Mouse (Mus musculus): Measurements from ENCODE around the gene Rdh5. TPM values are rescaled to one million over a fixed set of nuclear protein-coding genes. Genes with fewer than 3 reads are reported as not detected.

Gene Rdh5
- total RNA-seq, 1 experiment from 2014 or later: 1.3 TPM

GRCm38 (mm10) chr10:128933976-128934721 lies 11.5 kb upstream of the Rdh5 start:
- ATAC-seq (replicated peaks in 1 of 2; ENCODE audit: insufficient read depth in 1 of 2, low FRiP score in 2 of 2, low TSS enrichment in 1 of 2, low read depth in 1 of 2, poor library complexity in 2 of 2, severe bottlenecking in 2 of 2): peak; percentile 24 to 25; a peak in 3 of 4 replicates

- ATAC-seq (replicated peaks in 1 of 2; ENCODE audit: insufficient read depth in 1 of 2, low FRiP score in 2 of 2, low TSS enrichment in 1 of 2, low read depth in 1 of 2, poor library complexity in 2 of 2, severe bottlenecking in 2 of 2): peak; percentile 28 to 54; a peak in 3 of 4 replicates
Observed at GRCm38 (mm10) chr10:128933574-128933973, 10.9 kb upstream of the Rdh5 start, which contains the start of gene Itga7. Itga7 (plus strand) TSS chr10:128933818.

GRCm38 (mm10) chr10:128931441-128931840 lies 8.8 kb upstream of the Rdh5 start:
- ATAC-seq (replicated peaks in 1 of 2; ENCODE audit: insufficient read depth in 1 of 2, low FRiP score in 2 of 2, low TSS enrichment in 1 of 2, low read depth in 1 of 2, poor library complexity in 2 of 2, severe bottlenecking in 2 of 2): no peak

- no peak for ATAC-seq (replicated peaks in 1 of 2; ENCODE audit: insufficient read depth in 1 of 2, low FRiP score in 2 of 2, low TSS enrichment in 1 of 2, low read depth in 1 of 2, poor library complexity in 2 of 2, severe bottlenecking in 2 of 2)
Observed at GRCm38 (mm10) chr10:128929638-128930378, 7.1 kb upstream of the Rdh5 start.

- no peak for ATAC-seq (replicated peaks in 1 of 2; ENCODE audit: insufficient read depth in 1 of 2, low FRiP score in 2 of 2, low TSS enrichment in 1 of 2, low read depth in 1 of 2, poor library complexity in 2 of 2, severe bottlenecking in 2 of 2)
Observed at GRCm38 (mm10) chr10:128928356-128928755, 5.7 kb upstream of the Rdh5 start.

- ATAC-seq (replicated peaks in 1 of 2; ENCODE audit: insufficient read depth in 1 of 2, low FRiP score in 2 of 2, low TSS enrichment in 1 of 2, low read depth in 1 of 2, poor library complexity in 2 of 2, severe bottlenecking in 2 of 2): no peak
Observed at GRCm38 (mm10) chr10:128923935-128924334, 1.2 kb upstream of the Rdh5 start, which contains the start of gene Bloc1s1. Bloc1s1 (minus strand) TSS chr10:128924035.

GRCm38 (mm10) chr10:128923013-128923691 lies 464 bp upstream of the Rdh5 start:
- peak; percentile 89 to 96 for ATAC-seq (replicated peaks in 1 of 2; ENCODE audit: insufficient read depth in 1 of 2, low FRiP score in 2 of 2, low TSS enrichment in 1 of 2, low read depth in 1 of 2, poor library complexity in 2 of 2, severe bottlenecking in 2 of 2)

- no peak for ATAC-seq (replicated peaks in 1 of 2; ENCODE audit: insufficient read depth in 1 of 2, low FRiP score in 2 of 2, low TSS enrichment in 1 of 2, low read depth in 1 of 2, poor library complexity in 2 of 2, severe bottlenecking in 2 of 2)
Observed at GRCm38 (mm10) chr10:128921883-128922821, 536 bp downstream of the Rdh5 start.

GRCm38 (mm10) chr10:128921251-128921650 lies 1.4 kb downstream of the Rdh5 start:
- no peak for ATAC-seq (replicated peaks in 1 of 2; ENCODE audit: insufficient read depth in 1 of 2, low FRiP score in 2 of 2, low TSS enrichment in 1 of 2, low read depth in 1 of 2, poor library complexity in 2 of 2, severe bottlenecking in 2 of 2)

- no peak for ATAC-seq (replicated peaks in 1 of 2; ENCODE audit: insufficient read depth in 1 of 2, low FRiP score in 2 of 2, low TSS enrichment in 1 of 2, low read depth in 1 of 2, poor library complexity in 2 of 2, severe bottlenecking in 2 of 2)
Observed at GRCm38 (mm10) chr10:128920736-128921161, 1.9 kb downstream of the Rdh5 start.

- no peak for ATAC-seq (replicated peaks in 1 of 2; ENCODE audit: insufficient read depth in 1 of 2, low FRiP score in 2 of 2, low TSS enrichment in 1 of 2, low read depth in 1 of 2, poor library complexity in 2 of 2, severe bottlenecking in 2 of 2)
Observed at GRCm38 (mm10) chr10:128919966-128920365, 2.7 kb downstream of the Rdh5 start.

GRCm38 (mm10) chr10:128919203-128919631 lies 3.5 kb downstream of the Rdh5 start:
- no peak for ATAC-seq (replicated peaks in 1 of 2; ENCODE audit: insufficient read depth in 1 of 2, low FRiP score in 2 of 2, low TSS enrichment in 1 of 2, low read depth in 1 of 2, poor library complexity in 2 of 2, severe bottlenecking in 2 of 2)

- no peak for ATAC-seq (replicated peaks in 1 of 2; ENCODE audit: insufficient read depth in 1 of 2, low FRiP score in 2 of 2, low TSS enrichment in 1 of 2, low read depth in 1 of 2, poor library complexity in 2 of 2, severe bottlenecking in 2 of 2)
Observed at GRCm38 (mm10) chr10:128918246-128918645, 4.4 kb downstream of the Rdh5 start.

- ATAC-seq (replicated peaks in 1 of 2; ENCODE audit: insufficient read depth in 1 of 2, low FRiP score in 2 of 2, low TSS enrichment in 1 of 2, low read depth in 1 of 2, poor library complexity in 2 of 2, severe bottlenecking in 2 of 2): no peak
Observed at GRCm38 (mm10) chr10:128917400-128917799, 5.3 kb downstream of the Rdh5 start.

GRCm38 (mm10) chr10:128916665-128917064 lies 6.0 kb downstream of the Rdh5 start:
- no peak for ATAC-seq (replicated peaks in 1 of 2; ENCODE audit: insufficient read depth in 1 of 2, low FRiP score in 2 of 2, low TSS enrichment in 1 of 2, low read depth in 1 of 2, poor library complexity in 2 of 2, severe bottlenecking in 2 of 2)

GRCm38 (mm10) chr10:128915550-128915949 lies 7.1 kb downstream of the Rdh5 start:
- ATAC-seq (replicated peaks in 1 of 2; ENCODE audit: insufficient read depth in 1 of 2, low FRiP score in 2 of 2, low TSS enrichment in 1 of 2, low read depth in 1 of 2, poor library complexity in 2 of 2, severe bottlenecking in 2 of 2): no peak

GRCm38 (mm10) chr10:128913696-128914095 lies 9.0 kb downstream of the Rdh5 start:
- no peak for ATAC-seq (replicated peaks in 1 of 2; ENCODE audit: insufficient read depth in 1 of 2, low FRiP score in 2 of 2, low TSS enrichment in 1 of 2, low read depth in 1 of 2, poor library complexity in 2 of 2, severe bottlenecking in 2 of 2)
